Mouse (Mus musculus) left cerebral cortex, adult 6 months (tissue): ENCODE measurements around the gene Spdye4a. TPM values are rescaled to one million over a fixed set of nuclear protein-coding genes. Genes with fewer than 3 reads are reported as not detected.

Experiments
- long read RNA-seq, 2 experiments: library from polyadenylated mRNA; unstranded; transcript quantifications; one replicate each; pipeline ENCODE4 v2.0.0; 2019 to 2020
- polyA plus RNA-seq: library from polyadenylated mRNA; unstranded; fragments of <200 nt; fragmentation: Nextera tagmentation; gene quantifications from 2 replicates; pipeline ENCODE4 v1.2.3, GENCODE M21; 2021

Spdye4a gene
- not detected in 2 replicates for polyA plus RNA-seq
- long read RNA-seq, experiment 1: 0 reads
- long read RNA-seq, experiment 2: 0 reads

DNA sequence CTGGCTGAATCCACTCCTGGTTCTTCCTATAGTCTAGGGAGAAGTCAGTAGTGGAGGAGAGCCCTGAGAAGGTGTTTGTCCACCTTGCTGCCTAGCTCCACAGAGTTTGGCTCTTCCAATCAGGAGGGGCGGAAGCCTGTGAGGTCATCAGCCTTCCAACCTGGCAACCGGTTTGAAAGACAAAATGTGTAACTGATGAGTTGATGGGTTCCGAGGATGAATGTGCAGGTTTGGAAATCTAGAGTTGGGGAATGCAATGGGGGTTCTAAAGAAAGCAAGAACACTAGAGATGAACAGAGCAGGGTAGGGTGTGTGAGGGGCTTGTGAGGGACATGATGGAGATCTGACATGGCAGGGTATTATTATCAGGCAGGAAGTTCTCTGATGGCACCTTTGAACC is at the start of gene Spdye4a:
Gene Spdye4a, minus strand, starts transcription at position 101 of the 400 bp plus-strand sequence.

DNA sequence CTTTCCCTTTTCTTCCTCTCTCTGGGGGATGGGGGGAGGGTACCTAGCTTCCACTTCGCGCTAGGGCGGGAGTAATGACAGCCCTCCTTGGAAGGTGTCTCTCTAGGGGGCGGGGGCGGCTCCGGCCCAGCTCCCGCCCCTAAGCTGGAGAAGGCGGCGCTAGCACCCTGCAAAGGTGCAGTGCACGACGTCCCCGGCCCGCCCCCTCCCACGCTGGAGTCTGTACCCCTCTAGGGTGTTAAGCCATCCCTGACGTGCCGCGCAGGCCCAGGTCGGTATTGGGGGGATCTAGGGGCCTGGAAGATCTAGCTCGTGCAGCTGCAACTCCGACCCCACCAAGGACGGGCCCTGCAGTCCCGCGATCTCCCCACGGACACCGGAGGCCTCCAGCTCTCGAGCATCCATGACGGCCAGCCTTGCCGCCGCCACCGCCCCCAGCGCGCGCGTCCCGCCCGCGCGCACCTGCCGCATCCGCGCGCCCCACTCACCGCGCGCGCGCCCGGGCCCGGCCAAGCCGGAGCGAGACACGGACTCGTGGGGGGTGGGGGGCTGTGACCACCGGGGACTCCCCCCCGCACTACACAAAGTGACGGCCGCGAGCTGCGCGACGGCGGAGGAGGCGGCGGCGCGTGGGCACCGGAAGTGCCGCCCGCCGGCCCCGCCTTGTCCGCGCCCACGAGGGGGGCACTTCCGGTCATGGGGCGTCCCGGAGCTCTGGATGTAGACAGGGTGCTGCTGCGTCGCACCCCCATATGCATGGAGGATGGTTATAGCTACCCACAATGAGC is 42.9 kb upstream of the Spdye4a start, which contains the start of gene Zfp316:
Gene Zfp316, minus strand, starts transcription at position 660 of the 788 bp plus-strand sequence.

DNA sequence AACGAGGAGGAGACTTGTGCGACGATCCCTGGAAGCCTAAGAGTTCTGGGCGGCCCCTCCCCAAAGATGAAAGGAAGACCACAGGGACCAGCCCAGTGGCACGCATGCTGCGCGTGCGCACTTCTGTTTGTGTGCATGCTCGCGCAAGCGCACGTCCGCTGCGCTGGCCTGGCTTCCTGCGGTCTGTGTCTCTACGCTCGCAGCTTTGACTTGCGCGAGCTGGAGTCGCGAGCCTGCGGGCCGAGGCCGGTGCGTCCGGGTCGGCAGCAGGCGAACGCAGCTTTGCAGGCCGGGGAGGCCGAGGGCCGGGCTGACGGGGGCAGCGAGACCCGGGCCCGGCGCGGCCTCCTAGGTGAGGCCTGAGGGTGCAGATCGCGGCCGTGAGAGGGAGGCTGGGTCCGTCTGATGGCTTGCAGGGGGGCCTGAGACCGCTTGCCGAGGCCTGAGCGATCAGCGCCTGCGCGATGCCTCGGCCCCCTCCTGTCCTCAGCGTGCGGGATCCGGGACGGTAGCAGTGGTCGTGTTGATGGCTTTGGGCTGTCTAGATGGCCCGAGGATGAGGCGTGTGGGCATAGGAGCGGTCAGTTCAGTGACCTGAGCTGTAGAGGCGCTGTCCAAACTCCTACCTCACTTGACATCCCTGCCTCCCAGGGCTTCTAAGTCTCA is 8.5 kb upstream of the Spdye4a start, which contains the start of gene Zfp12:
Gene Zfp12, plus strand, starts transcription at position 136 of the 666 bp plus-strand sequence.

DNA sequence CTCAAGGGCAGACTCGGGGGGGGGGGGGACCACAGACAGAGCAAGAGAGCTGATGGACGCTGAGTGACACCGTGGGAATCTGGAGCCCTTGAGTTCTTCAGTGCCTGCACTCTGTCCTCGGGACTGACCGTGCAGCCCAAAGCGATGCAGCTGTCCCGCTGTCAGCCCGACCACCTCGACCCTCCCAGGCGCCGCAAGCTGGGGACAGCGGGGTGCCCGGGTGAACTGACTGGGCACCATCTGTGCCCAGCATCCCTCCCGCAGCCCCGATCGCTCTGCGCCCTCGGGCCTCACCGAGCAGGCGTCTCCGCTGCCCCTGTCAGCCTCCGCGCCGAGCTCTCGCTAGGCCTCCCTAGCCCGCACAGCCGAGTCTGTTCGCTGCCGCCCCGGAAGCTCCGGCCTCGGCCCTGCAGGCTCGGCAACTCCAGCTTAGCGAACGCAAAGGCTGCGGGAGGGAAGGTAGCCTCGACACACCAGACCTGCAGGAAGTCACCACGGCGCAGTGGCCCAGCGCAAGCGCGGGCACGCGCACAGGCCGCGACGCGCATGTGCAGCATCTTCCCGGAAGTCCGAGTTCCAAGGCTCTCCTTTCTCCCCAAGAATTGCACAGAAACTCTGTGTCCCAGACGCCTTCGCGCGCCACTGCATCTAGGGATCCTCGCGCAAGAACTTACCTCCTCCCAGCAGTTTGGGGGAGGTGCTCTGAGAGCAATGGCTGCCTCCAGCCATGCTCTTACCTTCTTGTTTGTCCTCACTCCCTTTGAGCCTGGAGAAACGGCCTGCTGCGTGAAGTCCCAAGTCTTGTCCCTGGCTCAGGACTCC is 46.2 kb downstream of the Spdye4a start, which contains the start of the genes Rbak and Spdye4b:
Gene Rbak, minus strand, starts transcription at position 521 of the 822 bp plus-strand sequence.
Gene Spdye4b, plus strand, starts transcription at position 763 of the 822 bp plus-strand sequence.

Other genes with a start within 250 kb of the Spdye4a start
- gene Rnf216, start 113.9 kb downstream of the Spdye4a start, polyA plus RNA-seq: 10.6 and 13.2 TPM in 2 replicates
- not detected in 2 replicates for gene Olfr718-ps1, start 79.3 kb downstream of the Spdye4a start, polyA plus RNA-seq
- gene Rbak, start 46.1 kb downstream of the Spdye4a start, polyA plus RNA-seq: 3.7 and 4.3 TPM in 2 replicates
- gene Spdye4b, start 45.9 kb downstream of the Spdye4a start, polyA plus RNA-seq: not detected in 2 replicates
- gene Zfp12, start 8.3 kb upstream of the Spdye4a start, polyA plus RNA-seq: 4.1 and 9.7 TPM in 2 replicates
- gene Zfp316, start 43.1 kb upstream of the Spdye4a start, polyA plus RNA-seq: 4.9 and 9.1 TPM in 2 replicates
- gene Zfp853, start 66.7 kb upstream of the Spdye4a start, polyA plus RNA-seq: 0.48 and 0.82 TPM in 2 replicates
- 16.4 and 22.5 TPM in 2 replicates for gene E130309D02Rik, start 88.5 kb upstream of the Spdye4a start, polyA plus RNA-seq
- gene Zdhhc4, start 102.4 kb upstream of the Spdye4a start, polyA plus RNA-seq: 46.9 and 60.3 TPM in 2 replicates
- 0.75 and 0.89 TPM in 2 replicates for gene Grid2ip, start 130.4 kb upstream of the Spdye4a start, polyA plus RNA-seq
- gene Kdelr2, start 176.9 kb upstream of the Spdye4a start, polyA plus RNA-seq: 84.4 and 108 TPM in 2 replicates
- gene Daglb, start 237.7 kb upstream of the Spdye4a start, polyA plus RNA-seq: 18.3 and 28.2 TPM in 2 replicates